Mouse (Mus musculus): ENCODE data around the gene Sik3.
"Not testable (repeated sequence)": the region's sequence is repeated elsewhere in the genome, so short reads cannot be mapped to it uniquely, and the experiment has no call there.

DNA sequence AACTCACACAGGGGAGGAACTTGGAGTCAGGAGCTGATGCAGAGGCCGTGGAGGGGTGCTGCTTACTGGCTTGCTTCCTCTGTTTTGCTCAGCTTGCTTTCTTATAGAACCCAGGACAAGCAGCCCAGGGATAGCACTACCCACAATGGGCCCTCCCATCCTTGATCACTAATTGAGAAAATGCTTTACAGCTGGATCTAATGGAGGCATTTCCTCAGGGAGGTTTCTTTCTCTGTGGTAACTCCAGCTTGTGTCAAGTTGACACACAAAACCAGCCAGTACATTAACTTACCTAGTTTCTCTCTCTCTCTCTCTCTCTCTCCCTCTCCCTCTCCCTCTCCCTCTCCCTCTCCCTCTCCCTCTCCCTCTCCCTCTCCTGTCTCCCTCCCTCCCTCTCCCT lies 78.5 kb downstream of the Sik3 start:
- not testable (repeated sequence) for TF ChIP-seq EP300, CTCF (IDR thresholded peaks at IDR 0.05; ENCODE audit: low read depth)

Data from liver, postnatal 0 days (tissue).